Mouse (Mus musculus): ENCODE data around the gene Nlgn1.

DNA sequence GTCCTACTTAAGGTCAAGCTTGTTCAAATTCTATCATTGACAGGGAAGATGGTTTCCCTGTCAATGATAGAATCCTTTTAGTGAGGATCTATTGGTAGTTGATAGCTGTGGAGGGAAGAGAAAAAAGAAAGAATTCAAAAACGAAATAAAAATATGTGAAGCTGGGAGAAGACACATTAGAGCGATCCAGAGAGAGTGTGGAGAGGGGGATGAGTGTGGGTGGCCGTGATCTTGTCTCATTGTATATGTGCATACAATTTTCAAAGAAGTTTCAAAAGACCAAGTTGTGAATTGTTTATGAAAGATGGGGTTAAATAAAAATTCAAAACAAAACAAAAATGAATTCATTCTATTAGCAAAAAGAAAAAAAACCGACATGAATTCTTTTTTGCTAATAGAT, 568.6 kb downstream of the Nlgn1 start:
- TF ChIP-seq CTCF (IDR thresholded peaks at IDR 0.05; ENCODE audit: insufficient read depth, low read depth, low read length), result no peak
- no peak for TF ChIP-seq POLR2A (IDR thresholded peaks at IDR 0.05; ENCODE audit: insufficient read depth, low read depth, low read length)
